ENCODE assay signal across 8 mouse cellular contexts in genomic region chr11:5243812-5244748, GRCm38 (mm10). TPM values are rescaled to one million over a fixed set of nuclear protein-coding genes. Genes with fewer than 3 reads are reported as not detected.
A peak's percentile ranks its signal among the peaks of the same experiment; 100 is the strongest.
DNase-seq lines count a peak whose midpoint lies in the region; ATAC-seq and TF ChIP-seq lines count a peak whose summit lies in the region.

No protein-coding gene starts in this region.

- 81% methylated on average over 24 of the region's 24 CpGs for WGBS in thymus, adult 2 months
- WGBS in hindbrain, embryonic 11.5 days, result 74% methylated on average over 24 of the region's 24 CpGs

- H3K9me3 ChIP-seq in hindbrain, embryonic 11.5 days (ENCODE audit: control insufficient read depth, low read length), result no peaks in the 10 kb centered on the region

- TF ChIP-seq POLR2A in thymus, adult 2 months (IDR thresholded peaks at IDR 0.05; ENCODE audit: control insufficient read depth, extremely low read depth, insufficient read depth, low read length, poor library complexity), result no peak

- H3K36me3 ChIP-seq in thymus, adult 2 months (ENCODE audit: control insufficient read depth, insufficient read depth, low read length), result peaks cover 34% of the 10 kb centered on the region
- no peaks in the 10 kb centered on the region for H3K36me3 ChIP-seq in hindbrain, embryonic 11.5 days (ENCODE audit: control insufficient read depth, insufficient read depth, low read length)

- DNase-seq in thymus, adult 2 months, result no peak
- no peak for DNase-seq in thymus, adult 18-20 months
- peak; percentile 28 to 63 for DNase-seq in frontal cortex, postnatal 25 days (ENCODE audit: low spot score in 2 of 2)
- DNase-seq in hindbrain, embryonic 11.5 days (ENCODE audit: low spot score), result no peak
- DNase-seq in layer of hippocampus, adult 8-10 months (ENCODE audit: low spot score in 2 of 2), result peak; percentile 49 to 59
- DNase-seq in lung, postnatal 25 days (ENCODE audit: low spot score), result peak; percentile 44
- DNase-seq in testis, postnatal 14 days (ENCODE audit: low spot score), result peak; percentile 34
- DNase-seq in B cell, adult 2 months, result no peak

- peak overlapping the region; percentile 24; the same call in 1 of the 2 replicates for H3K27ac ChIP-seq in thymus, adult 2 months (ENCODE audit: control insufficient read depth, insufficient read depth, low read length)
- 0 out of 2 replicates have a peak overlapping the region, but pooled peaks have one; percentile 6 for H3K27ac ChIP-seq in hindbrain, embryonic 11.5 days (ENCODE audit: low read depth, low read length)

- ATAC-seq in hindbrain, embryonic 11.5 days (ENCODE audit: low FRiP score), result no peak

- peaks cover 49% of the 10 kb centered on the region for H3K4me1 ChIP-seq in thymus, adult 2 months (replicated peaks; ENCODE audit: control insufficient read depth, insufficient read depth, low read length)
- H3K4me1 ChIP-seq in hindbrain, embryonic 11.5 days (replicated peaks; ENCODE audit: control insufficient read depth, insufficient read depth, low read length), result peaks cover 7% of the 10 kb centered on the region

- H3K9ac ChIP-seq in hindbrain, embryonic 11.5 days (ENCODE audit: low read depth, low read length), result no peak overlapping the region

- H3K27me3 ChIP-seq in thymus, adult 2 months (ENCODE audit: control insufficient read depth, insufficient read depth, low read length), result no peaks in the 10 kb centered on the region
- H3K27me3 ChIP-seq in hindbrain, embryonic 11.5 days (ENCODE audit: control insufficient read depth, insufficient read depth, low read length), result no peaks in the 10 kb centered on the region

- 0 out of 2 replicates have a peak, but pooled peaks have one; percentile 11 for TF ChIP-seq CTCF in thymus, adult 2 months (IDR thresholded peaks at IDR 0.05; ENCODE audit: borderline replicate concordance, control insufficient read depth, extremely low read depth, insufficient read depth, low read length, poor library complexity)

- no peak overlapping the region for H3K4me2 ChIP-seq in hindbrain, embryonic 11.5 days (replicated peaks; ENCODE audit: low read depth, low read length)

- no peak overlapping the region for H3K4me3 ChIP-seq in thymus, adult 2 months (ENCODE audit: control insufficient read depth, insufficient read depth, low read length)
- no peak overlapping the region for H3K4me3 ChIP-seq in hindbrain, embryonic 11.5 days (ENCODE audit: low read depth, low read length)

RNA-seq across cellular contexts. Expression of gene Kremen1, which starts 17.3 kb away (rescaled TPM):
- 170 and 197 TPM in 2 replicates for polyA plus RNA-seq in thymus, adult 2 months (2012; rRNA removed)
- 6.6 and 6.7 TPM in 2 replicates for polyA plus RNA-seq in hindbrain, embryonic 11.5 days (2014; fragmentation: Nextera tagmentation; extraction: Ambion mirVana)
- 10 to 100 TPM; 13.5 to 15.6 (median 14.9) TPM for total RNA-seq in layer of hippocampus, adult 8-10 months (2022)

Comparison
In these comparisons a context has a peak if more than half of its experiments do, and no peak if none do; other contexts are left out.
1. DNase-seq: peak in frontal cortex, postnatal 25 days (2 of 2), layer of hippocampus, adult 8-10 months (2 of 2), lung, postnatal 25 days (single experiment) and testis, postnatal 14 days (single experiment); none in thymus, adult 2 months (single experiment), thymus, adult 18-20 months (0 of 2), hindbrain, embryonic 11.5 days (single experiment) and B cell, adult 2 months (0 of 2).
2. RNA of gene Kremen1, which starts 17.3 kb away (polyA plus RNA-seq): 170 to 197 TPM in thymus, adult 2 months; 6.6 to 6.7 TPM in hindbrain, embryonic 11.5 days; every median in the first group is over 10 times any median in the second.